Mouse (Mus musculus) frontal cortex, postnatal 36 days (tissue): Measurements from ENCODE around the gene Slc50a1.

Source experiments
- DNase-seq, 2 experiments: peaks; one replicate each; pipeline ENCODE4 v3.0.0; 2022; ENCODE audit warnings: low spot score in 2 of 2

The Slc50a1 gene

DNA sequence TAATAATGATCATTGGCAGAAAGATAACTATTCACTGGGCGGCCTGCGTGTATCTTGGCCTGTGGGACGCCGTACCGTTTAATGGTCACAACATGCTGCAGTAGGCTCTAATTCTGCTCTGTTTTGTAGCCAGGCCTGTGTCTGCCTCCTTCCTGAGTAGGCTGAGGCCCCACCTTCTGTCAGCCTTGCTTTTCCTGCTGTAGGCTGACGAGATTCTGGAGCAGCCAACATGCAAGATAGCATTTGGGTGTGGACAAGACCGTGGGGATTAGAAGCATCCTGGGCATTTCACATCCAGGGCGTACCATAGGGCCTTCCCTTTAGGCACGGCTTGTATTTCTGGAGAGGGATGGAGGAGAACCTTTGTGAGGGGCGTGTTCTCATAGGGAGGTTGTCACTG, 8.0 kb downstream of the Slc50a1 start:
- no peak for DNase-seq

DNA sequence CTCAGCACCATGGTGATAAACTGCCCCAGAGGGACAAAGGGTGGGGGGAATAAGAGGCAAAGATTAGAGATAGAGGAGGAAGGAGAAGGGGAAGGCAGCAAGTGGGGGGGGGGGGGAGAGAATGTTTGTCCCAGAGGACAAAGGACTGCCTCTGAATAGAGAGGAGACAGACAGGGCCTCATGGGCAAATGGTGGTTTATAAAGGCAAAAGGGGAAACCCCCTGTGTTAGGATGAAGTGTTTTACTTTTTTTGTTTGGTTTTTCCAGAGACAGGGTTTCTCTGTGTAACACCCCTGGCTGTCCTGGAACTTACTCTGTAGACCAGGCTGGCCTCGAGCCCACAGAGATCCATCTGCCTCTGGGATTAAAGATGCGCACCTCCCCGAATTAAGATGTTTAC, 10.2 kb downstream of the Slc50a1 start:
- no peak for DNase-seq

GRCm38 (mm10) chr3:89259076-89259475, 11.3 kb downstream of the Slc50a1 start, which contains the start of gene Dpm3:
Gene Dpm3, plus strand, starts transcription at chr3:89259358.
- DNase-seq, result no peak

DNA sequence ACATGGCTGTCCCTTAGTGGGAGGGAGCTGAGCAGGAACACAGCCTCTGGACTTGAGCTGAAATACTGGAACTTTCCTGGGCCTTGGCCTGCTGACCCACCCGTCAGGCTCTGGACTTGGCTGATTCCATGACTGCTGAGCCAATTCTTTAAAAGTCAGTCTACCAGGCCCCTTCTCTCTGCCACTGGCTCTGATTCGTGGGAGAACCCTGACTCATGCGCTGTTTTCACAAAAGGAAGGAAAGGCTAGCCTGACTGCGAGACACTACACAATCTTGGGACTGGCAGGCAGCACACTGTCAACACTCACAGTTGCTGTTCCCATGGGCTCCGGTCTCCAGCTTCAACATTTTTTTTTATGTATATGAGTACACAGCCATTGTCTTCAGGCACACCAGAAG, 14.2 kb downstream of the Slc50a1 start:
- no peak for DNase-seq

- DNase-seq, result no peak
Measured at GRCm38 (mm10) chr3:89254994-89255393, 15.4 kb downstream of the Slc50a1 start.

DNA sequence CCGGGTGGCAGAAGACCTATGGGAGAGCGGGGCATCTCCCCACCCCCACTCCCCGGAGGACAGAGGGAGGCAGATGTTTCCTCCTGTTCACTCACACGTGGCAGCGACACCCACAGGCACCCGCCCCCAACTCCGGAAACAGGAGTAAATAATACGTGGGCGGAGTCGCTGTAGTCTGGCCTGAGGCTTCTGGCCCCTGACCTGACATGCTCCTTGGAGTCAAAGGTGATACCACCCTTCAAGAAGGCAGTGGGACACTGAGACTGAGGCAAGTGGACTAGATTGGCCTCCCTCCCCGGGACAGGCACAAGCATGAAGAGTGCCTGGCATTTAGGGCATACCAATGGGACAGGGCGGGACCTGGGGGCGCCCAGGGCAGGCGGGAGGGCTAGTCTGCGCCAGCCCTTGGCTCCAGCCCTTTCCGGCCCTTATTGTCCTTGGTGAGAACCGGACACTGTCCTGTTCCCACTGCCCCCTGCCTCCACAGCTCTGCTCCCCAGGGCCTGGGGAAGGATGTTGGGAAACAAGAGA, 18.9 kb downstream of the Slc50a1 start:
- DNase-seq, result no peak

- no peak for DNase-seq
Measured at GRCm38 (mm10) chr3:89250435-89251040, 19.8 kb downstream of the Slc50a1 start.

GRCm38 (mm10) chr3:89247466-89247865, 22.9 kb downstream of the Slc50a1 start:
- DNase-seq, result no peak

- DNase-seq, result peak; percentile 92 to 93
Measured at GRCm38 (mm10) chr3:89246261-89247100, 23.9 kb downstream of the Slc50a1 start, which contains the start of gene Trim46. Gene Trim46, minus strand, starts transcription at chr3:89246309.

DNA sequence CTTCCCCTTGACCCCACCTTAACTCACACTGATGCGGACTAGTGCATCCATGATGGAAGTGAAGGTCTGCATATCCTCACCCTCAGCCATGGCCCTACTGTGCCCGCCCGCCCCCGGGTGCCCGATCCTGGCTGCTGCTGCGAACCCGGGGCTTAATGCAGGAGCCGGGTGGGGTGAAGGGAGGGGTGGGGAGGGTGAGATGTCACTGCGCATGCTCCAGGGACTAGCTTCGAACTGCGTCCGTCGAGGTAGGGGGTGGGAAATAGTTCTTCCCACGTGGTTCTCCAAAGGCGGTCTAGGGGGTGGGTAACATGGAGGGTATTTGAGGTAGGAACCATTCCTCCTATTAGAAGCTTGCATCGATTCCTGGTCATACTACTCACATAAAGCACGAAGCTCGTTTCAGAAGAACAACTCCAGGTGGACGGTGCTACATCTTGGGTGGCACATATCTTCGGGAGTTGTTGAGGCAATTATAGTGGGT, 24.6 kb downstream of the Slc50a1 start, which contains the start of gene Krtcap2:
Gene Krtcap2 (plus strand): TSS at position 279 of the 484 bp plus-strand sequence.
- peak; percentile 68 to 73 for DNase-seq

DNA sequence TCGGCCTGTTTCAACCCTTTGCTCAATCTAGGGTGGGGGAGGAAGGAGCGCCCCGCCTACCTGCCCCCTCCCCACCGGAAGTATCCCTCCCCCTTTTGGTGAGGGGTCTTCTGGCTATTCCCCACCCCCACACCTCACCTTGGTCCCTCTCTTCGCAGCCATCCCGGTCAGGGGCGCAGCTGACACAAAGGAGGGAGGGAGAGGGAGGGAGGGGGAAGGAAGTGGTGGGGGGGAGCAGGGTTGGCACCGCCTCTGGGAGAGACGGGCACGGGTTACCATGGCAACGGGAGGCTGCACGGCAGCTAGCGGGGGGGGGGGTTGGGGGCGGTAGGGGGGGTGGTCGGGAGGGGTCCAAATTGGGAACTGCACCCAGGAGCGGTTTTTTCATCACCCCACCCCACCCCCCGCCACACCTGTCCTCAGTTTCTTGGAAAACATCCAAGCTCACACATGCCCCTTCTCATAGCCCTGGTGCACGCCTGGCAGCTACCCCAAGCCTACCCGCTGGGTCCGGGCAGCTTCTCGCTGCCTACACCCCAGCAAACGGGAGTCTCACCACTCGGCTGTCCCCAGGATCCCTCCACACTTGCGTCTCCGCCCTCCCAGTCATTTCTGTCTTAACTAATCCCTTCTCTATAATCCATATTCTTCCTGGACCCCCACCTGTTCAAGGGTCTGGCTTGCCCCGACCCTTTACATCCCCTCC, 25.2 kb downstream of the Slc50a1 start:
- no peak for DNase-seq

DNA sequence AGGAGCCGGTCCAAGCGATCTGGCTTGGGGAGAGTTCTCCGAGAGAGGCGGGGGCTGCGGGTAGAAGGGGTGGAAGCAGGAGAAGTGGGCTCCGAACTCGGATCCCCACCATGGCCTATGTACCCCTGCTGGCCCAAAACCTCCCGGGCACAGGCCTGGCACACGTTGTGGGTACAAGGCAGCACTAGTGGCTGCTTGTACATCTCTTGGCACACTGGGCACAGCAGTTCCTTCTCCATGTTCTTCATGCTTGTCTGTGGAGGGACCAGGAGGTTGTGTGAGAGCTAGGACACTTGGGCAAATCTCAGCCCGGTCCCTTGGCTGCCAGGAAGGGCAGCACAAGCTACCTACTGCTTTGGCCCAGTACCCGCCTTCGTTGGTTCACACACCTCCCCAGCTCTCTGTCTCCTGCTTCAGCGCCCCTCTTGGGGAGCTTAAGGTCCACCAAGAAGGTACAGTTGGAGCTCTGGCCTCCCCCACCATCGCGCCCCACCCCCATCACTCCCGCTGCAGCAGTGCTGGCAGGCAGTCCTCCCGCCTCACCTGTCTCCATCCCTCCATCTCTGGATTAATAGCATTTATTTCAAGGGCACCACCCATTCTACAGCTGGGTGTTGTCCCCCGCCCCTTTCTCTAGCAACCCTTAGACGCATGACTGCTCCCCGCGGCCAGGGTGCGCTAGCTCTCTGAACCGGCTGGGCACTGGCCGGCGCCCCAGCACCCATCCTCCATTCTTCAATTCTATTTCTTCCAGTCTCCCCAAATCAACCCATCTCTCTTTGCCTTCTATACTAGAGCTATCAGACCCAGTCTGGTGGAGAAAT, 26.0 kb downstream of the Slc50a1 start:
- DNase-seq, result no peak

- DNase-seq, result no peak
Measured at GRCm38 (mm10) chr3:89243609-89244008, 26.8 kb downstream of the Slc50a1 start.

- no peak for DNase-seq
Measured at GRCm38 (mm10) chr3:89242331-89242895, 28.0 kb downstream of the Slc50a1 start.

GRCm38 (mm10) chr3:89238494-89238893, 31.9 kb downstream of the Slc50a1 start:
- no peak for DNase-seq

- no peak for DNase-seq
Measured at GRCm38 (mm10) chr3:89237682-89238081, 32.7 kb downstream of the Slc50a1 start.

GRCm38 (mm10) chr3:89236516-89236915, 33.9 kb downstream of the Slc50a1 start:
- peak in 1 of 2 experiments; percentile 66 for DNase-seq

DNA sequence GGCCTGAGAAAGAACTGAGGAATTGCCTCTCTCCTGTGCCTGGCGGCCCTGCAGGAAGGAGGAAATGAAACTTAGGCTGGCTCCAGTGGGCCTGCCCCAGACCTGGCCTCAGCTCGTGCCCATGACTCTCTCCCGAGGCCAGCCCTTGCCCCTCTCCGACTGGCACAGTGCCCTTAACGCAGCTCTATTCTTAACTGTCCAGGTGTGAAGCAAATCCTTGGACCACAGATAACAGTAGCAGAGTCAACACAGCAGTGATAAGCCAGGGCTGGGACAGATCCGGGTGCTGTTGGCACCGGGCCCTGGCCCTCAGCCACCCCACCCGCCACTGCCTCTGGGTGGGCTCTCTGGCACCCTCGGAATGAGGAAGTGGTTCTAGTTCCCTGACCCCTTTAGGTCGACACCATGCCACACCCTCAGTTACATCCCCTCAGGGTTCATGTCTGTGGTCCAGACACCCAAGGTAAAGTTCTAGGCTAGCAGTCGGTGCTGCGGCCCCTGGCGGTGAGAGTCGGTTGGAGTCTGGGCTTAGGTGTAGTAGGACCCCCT, 36.7 kb downstream of the Slc50a1 start:
- no peak for DNase-seq

DNA sequence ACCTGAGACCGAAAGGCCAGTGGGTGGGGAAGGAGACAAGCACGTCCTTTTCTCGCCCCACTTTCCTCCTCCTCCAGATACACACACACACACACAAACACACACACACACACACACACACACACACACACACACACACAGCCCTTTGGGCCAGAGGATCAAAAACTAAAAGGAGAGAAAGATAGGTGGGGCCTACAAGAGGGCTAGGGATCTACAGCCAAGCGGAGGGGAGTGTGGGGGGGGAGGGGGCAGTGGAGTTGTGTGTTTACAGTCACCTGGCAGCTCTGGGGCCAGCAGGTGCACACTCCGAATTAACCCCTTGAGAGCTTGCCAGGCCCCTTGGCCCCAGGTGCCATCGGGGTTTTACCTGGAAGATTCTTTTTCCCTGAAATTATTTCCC, 37.8 kb downstream of the Slc50a1 start:
- DNase-seq, result no peak

DNA sequence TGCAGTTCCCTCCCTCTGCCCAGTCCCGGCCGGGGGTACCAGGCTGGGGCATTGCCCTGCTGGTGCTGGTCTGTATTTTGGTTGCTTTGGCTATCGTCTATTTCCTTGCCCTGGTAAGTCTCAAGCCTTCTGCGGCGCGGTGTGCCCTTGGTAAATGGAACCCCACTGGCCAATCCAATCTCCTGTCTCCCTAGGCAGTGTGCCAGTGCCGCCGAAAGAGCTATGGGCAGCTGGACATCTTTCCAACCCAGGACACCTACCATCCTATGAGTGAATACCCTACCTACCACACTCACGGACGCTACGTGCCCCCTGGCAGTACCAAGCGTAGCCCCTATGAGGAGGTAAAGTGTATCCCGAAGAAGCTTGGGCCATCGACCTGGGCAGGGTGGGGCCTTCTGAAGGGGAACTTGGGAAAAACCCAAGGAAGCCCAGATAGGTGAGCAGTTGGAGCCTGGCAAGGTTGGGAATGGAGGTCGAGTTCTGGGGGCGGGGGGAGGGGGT, 38.5 kb downstream of the Slc50a1 start:
- DNase-seq, result no peak
